Mouse (Mus musculus) heart, postnatal 0 days (tissue): Measurements from ENCODE around the gene Tuba1a.

Source experiments
- CTCF ChIP-seq: IDR thresholded peaks from 2 replicates; pipeline ENCODE4 v1.5.1; 2016; ENCODE audit warnings: antibody characterized with exemption, control low read depth, low read depth
- EP300 ChIP-seq: IDR thresholded peaks from 2 replicates; pipeline ENCODE4 v1.6.1; 2016; ENCODE audit warnings: antibody characterized with exemption, low read depth

DNA sequence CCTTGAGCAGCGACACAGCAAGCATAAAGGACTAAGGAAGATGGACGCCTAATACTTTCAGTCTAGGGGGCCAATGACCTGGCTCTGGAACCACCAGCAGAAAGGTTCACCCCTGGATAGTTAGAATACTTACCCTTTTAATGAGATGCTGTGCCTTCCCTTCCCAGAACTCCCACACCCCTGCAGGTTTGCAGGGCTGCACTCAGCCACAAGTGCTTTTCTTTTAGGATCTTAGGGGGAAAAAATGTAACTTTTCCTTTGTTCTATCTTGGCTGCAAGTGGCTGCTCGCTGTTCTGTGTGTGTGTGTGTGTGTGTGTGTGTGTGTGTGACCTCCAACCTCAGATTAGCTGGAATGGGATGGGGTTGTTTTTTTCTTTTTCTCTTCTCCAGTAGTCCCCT, 35.3 kb upstream of the Tuba1a start:
- TF ChIP-seq CTCF (no peak), EP300 (no peak)
